Mouse (Mus musculus) activated CD4-positive, CD25-positive, alpha-beta regulatory T cell, adult 4 months (primary cell): Measurements from ENCODE around the gene Olfr103. TPM values are rescaled to one million over a fixed set of nuclear protein-coding genes. Genes with fewer than 3 reads are reported as not detected.

ENCODE experiments used
- ATAC-seq: one replicate; pipeline ENCODE4 v1.8.0; 2017
- polyA plus RNA-seq, 2 experiments: library from polyadenylated mRNA; unstranded; fragments of 100-300 nt; shearing (Covaris generic); gene quantifications; one replicate each; pipeline ENCODE4 v1.2.1; 2017

The Olfr103 gene
- not detected for polyA plus RNA-seq

DNA sequence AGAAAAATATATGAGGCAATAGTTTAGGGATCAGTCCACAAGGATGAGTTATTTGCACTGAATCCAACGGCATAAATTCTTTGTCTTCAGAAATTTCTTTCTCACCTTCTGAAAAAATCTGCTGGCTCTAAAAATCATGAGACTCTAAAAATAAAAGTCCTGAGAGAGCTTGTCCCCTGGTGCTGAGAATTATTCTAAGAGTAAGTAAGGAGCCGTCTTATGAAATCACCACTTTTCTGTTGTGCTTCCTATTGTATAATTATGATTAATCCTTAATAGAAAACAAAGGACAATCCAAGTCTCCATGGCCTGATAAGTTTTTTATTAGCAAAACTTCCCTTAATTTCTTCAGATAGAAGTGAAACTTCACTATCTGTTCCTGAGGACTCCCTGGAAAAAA, at the start of gene Olfr103:
Olfr103 (minus strand) TSS at position 101 of the 400 bp plus-strand sequence.
- ATAC-seq, result no peak

GRCm38 (mm10) chr17:37378733-37379132, 39.2 kb upstream of the Olfr103 start, which contains the start of gene Olfr105-ps:
Olfr105-ps (plus strand) TSS chr17:37379033.
- no peak for ATAC-seq

GRCm38 (mm10) chr17:37359282-37359681, 19.8 kb upstream of the Olfr103 start, which contains the start of gene Olfr104-ps:
Olfr104-ps (plus strand) TSS chr17:37359582.
- no peak for ATAC-seq

DNA sequence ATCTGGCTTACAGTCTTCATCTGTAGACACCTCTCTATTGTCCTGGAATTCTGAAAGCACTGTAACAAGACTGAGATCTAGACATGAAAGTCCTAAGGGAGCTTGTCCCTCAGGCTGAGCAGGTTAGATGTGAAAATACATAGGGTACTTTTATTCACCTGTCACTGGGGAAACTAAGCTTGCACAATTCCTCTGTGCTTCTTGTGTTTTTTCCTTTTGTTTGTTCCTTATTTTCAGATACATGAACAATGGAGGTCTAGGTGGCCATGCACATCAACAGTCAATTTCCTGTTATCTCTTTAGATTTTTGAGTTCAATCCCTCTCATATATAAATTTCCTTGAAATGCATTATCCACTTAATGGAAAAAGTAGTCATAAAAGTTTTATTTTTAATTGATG, 22.5 kb downstream of the Olfr103 start, which contains the start of gene Olfr102:
Olfr102 (minus strand) TSS at position 101 of the 400 bp plus-strand sequence.
- ATAC-seq, result no peak

GRCm38 (mm10) chr17:37310146-37310699, 29.3 kb downstream of the Olfr103 start:
- ATAC-seq, result no peak

- no peak for ATAC-seq
Observed at GRCm38 (mm10) chr17:37308483-37308882, 31.0 kb downstream of the Olfr103 start.

GRCm38 (mm10) chr17:37304213-37304612, 35.3 kb downstream of the Olfr103 start, which contains the start of gene Olfr101:
Olfr101 (minus strand) TSS chr17:37304313.
- no peak for ATAC-seq

Other genes with a start within 250 kb of the Olfr103 start
- not detected for gene Olfr91, start 241.4 kb downstream of the Olfr103 start, polyA plus RNA-seq
- gene Olfr92, start 219.6 kb downstream of the Olfr103 start, polyA plus RNA-seq, result not detected
- not detected for gene Olfr93, start 178.2 kb downstream of the Olfr103 start, polyA plus RNA-seq
- under 1 TPM in 1 of 2 experiments, not detected in 1; 0.75 TPM for gene Ubd, start 145.8 kb downstream of the Olfr103 start, polyA plus RNA-seq
- gene Olfr94, start 138.7 kb downstream of the Olfr103 start, polyA plus RNA-seq, result not detected
- gene Olfr95, start 126.6 kb downstream of the Olfr103 start, polyA plus RNA-seq, result not detected
- not detected for gene Olfr96, start 119.6 kb downstream of the Olfr103 start, polyA plus RNA-seq
- gene Olfr97, start 102.4 kb downstream of the Olfr103 start, polyA plus RNA-seq, result not detected
- 1 to 10 TPM in 1 of 2 experiments, under 1 TPM in 1; 0.54 to 1.0 TPM for gene Olfr98, start 75.9 kb downstream of the Olfr103 start, polyA plus RNA-seq
- gene H2-M3, start 69.5 kb downstream of the Olfr103 start, polyA plus RNA-seq, result 100 to 1,000 TPM in 1 of 2 experiments, 10 to 100 TPM in 1; 94.0 to 120 TPM
- gene Olfr99, start 56.2 kb downstream of the Olfr103 start, polyA plus RNA-seq, result 1 to 10 TPM; 5.1 to 5.7 TPM
- gene Olfr101, start 35.4 kb downstream of the Olfr103 start, polyA plus RNA-seq, result under 1 TPM in 1 of 2 experiments, not detected in 1; 0.15 TPM
- under 1 TPM in 1 of 2 experiments, not detected in 1; 0.33 TPM for gene Olfr102, start 22.6 kb downstream of the Olfr103 start, polyA plus RNA-seq
- not detected for gene Olfr104-ps, start 19.9 kb upstream of the Olfr103 start, polyA plus RNA-seq
- gene Olfr105-ps, start 39.3 kb upstream of the Olfr103 start, polyA plus RNA-seq, result not detected
- not detected for gene Olfr106-ps, start 50.7 kb upstream of the Olfr103 start, polyA plus RNA-seq
- gene Olfr107, start 59.5 kb upstream of the Olfr103 start, polyA plus RNA-seq, result under 1 TPM in 1 of 2 experiments, not detected in 1; 0.12 TPM
- not detected for gene Olfr108, start 105.8 kb upstream of the Olfr103 start, polyA plus RNA-seq
- gene Olfr109, start 119.2 kb upstream of the Olfr103 start, polyA plus RNA-seq, result not detected
- gene H2-M2, start 143.9 kb upstream of the Olfr103 start, polyA plus RNA-seq, result not detected
- gene Olfr110, start 152.8 kb upstream of the Olfr103 start, polyA plus RNA-seq, result not detected
- not detected for gene Olfr111, start 168.3 kb upstream of the Olfr103 start, polyA plus RNA-seq
- not detected for gene Olfr112, start 229.8 kb upstream of the Olfr103 start, polyA plus RNA-seq
- not detected for gene Olfr113, start 238.0 kb upstream of the Olfr103 start, polyA plus RNA-seq